Mouse (Mus musculus) kidney, embryonic 15.5 days (tissue): Measurements from ENCODE around the gene Nudt16l1. TPM values are rescaled to one million over a fixed set of nuclear protein-coding genes. Genes with fewer than 3 reads are reported as not detected.
A peak's percentile ranks its signal among the peaks of the same experiment; 100 is the strongest.

Experiments used
- ATAC-seq: fragments of 200-750 bp; cut with Nextera tagmentation; replicated peaks from 2 replicates; pipeline ENCODE4 v1.8.0; 2017; ENCODE audit warnings: moderate TSS enrichment; ENCODE audit not compliant: low FRiP score
- H3K27ac ChIP-seq: fragments of 300-500 bp; sonication (generic); 2 replicates; pipeline ENCODE4 v1.5.1; 2015; ENCODE audit warnings: mild to moderate bottlenecking, inconsistent platforms
- H3K27me3 ChIP-seq: fragments of 300-500 bp; sonication (generic); 2 replicates; pipeline ENCODE4 v1.6.1; 2015; ENCODE audit warnings: inconsistent platforms
- H3K36me3 ChIP-seq: fragments of 300-500 bp; sonication (generic); 2 replicates; pipeline ENCODE4 v1.6.1; 2015; ENCODE audit warnings: inconsistent platforms
- H3K4me1 ChIP-seq: fragments of 300-500 bp; sonication (generic); 2 replicates; pipeline ENCODE4 v1.6.1; 2015; ENCODE audit warnings: inconsistent platforms
- H3K4me2 ChIP-seq: fragments of 300-500 bp; sonication (generic); 2 replicates; pipeline ENCODE4 v1.6.1; 2015; ENCODE audit warnings: moderate library complexity, mild to moderate bottlenecking, inconsistent platforms
- H3K4me3 ChIP-seq: fragments of 300-500 bp; sonication (generic); replicated peaks from 2 replicates; pipeline ENCODE4 v1.5.1; 2015; ENCODE audit warnings: mild to moderate bottlenecking, inconsistent platforms
- H3K9ac ChIP-seq: fragments of 300-500 bp; sonication (generic); 2 replicates; pipeline ENCODE4 v1.6.1; 2015; ENCODE audit warnings: mild to moderate bottlenecking, inconsistent platforms
- H3K9me3 ChIP-seq: fragments of 300-500 bp; sonication (generic); replicated peaks from 2 replicates; pipeline ENCODE4 v1.6.1; 2016; ENCODE audit warnings: inconsistent platforms
- WGBS: fragments of 180-500 bp; shearing (Covaris S2); methylation state at CpG from one replicate; pipeline ENCODE4 v1.1.7; 2015; ENCODE audit warnings: mixed read lengths; 5-methylcytosine and 5-hydroxymethylcytosine counted together
- polyA plus RNA-seq: library from polyadenylated mRNA; unstranded; fragments of >200 nt; fragmentation: Nextera tagmentation; extraction: Ambion mirVana; gene quantifications from 2 replicates; pipeline ENCODE4 v1.2.1, GENCODE M21; 2015

Gene Nudt16l1
- polyA plus RNA-seq, result 151 and 155 TPM in 2 replicates

GRCm38 (mm10) chr16:4938461-4938860 is at the start of gene Nudt16l1:
Gene Nudt16l1, plus strand, starts transcription at chr16:4938761.
- no peaks in the 10 kb centered on the region for H3K9me3 ChIP-seq
- peaks cover 79% of the 10 kb centered on the region for H3K36me3 ChIP-seq
- 0% methylated on average over 2 of the region's 2 CpGs for WGBS
- H3K4me2 ChIP-seq, result peak within 1 kb of the TSS; percentile 87
- peak within 1 kb of the TSS; percentile 97 for H3K4me3 ChIP-seq
- H3K9ac ChIP-seq, result peak within 1 kb of the TSS; percentile 96
- H3K27ac ChIP-seq, result peak within 1 kb of the TSS; percentile 93
- H3K27me3 ChIP-seq, result no peaks in the 10 kb centered on the region
- ATAC-seq, result no peak
- H3K4me1 ChIP-seq, result peaks cover 22% of the 10 kb centered on the region

GRCm38 (mm10) chr16:4890201-4890709 is 48.3 kb upstream of the Nudt16l1 start:
- no peak overlapping the region for H3K27ac ChIP-seq
- 73% methylated on average over 4 of the region's 4 CpGs for WGBS
- H3K27me3 ChIP-seq, result no peaks in the 10 kb centered on the region
- peaks cover 27% of the 10 kb centered on the region for H3K4me1 ChIP-seq
- H3K36me3 ChIP-seq, result peaks cover 6% of the 10 kb centered on the region; the same call in 1 of the 2 replicates
- ATAC-seq, result no peak
- H3K4me3 ChIP-seq, result no peak overlapping the region
- no peak overlapping the region for H3K4me2 ChIP-seq
- no peak overlapping the region for H3K9ac ChIP-seq
- H3K9me3 ChIP-seq, result no peaks in the 10 kb centered on the region

GRCm38 (mm10) chr16:4892171-4892570 is 46.4 kb upstream of the Nudt16l1 start:
- no peak overlapping the region for H3K27ac ChIP-seq
- no peaks in the 10 kb centered on the region for H3K27me3 ChIP-seq
- H3K4me3 ChIP-seq, result no peak overlapping the region
- peaks cover 27% of the 10 kb centered on the region for H3K4me1 ChIP-seq
- H3K9ac ChIP-seq, result no peak overlapping the region
- 90% methylated on average over 6 of the region's 6 CpGs for WGBS
- ATAC-seq, result no peak
- H3K9me3 ChIP-seq, result no peaks in the 10 kb centered on the region
- H3K36me3 ChIP-seq, result peaks cover 6% of the 10 kb centered on the region; the same call in 1 of the 2 replicates
- H3K4me2 ChIP-seq, result no peak overlapping the region

- H3K27me3 ChIP-seq, result no peaks in the 10 kb centered on the region
- 77% methylated on average over 7 of the region's 7 CpGs for WGBS
- ATAC-seq, result no peak
Observed at GRCm38 (mm10) chr16:4894201-4894908, 44.2 kb upstream of the Nudt16l1 start.

GRCm38 (mm10) chr16:4896249-4897027 is 42.1 kb upstream of the Nudt16l1 start:
- H3K4me1 ChIP-seq, result peaks cover 21% of the 10 kb centered on the region
- H3K36me3 ChIP-seq, result peaks cover 4% of the 10 kb centered on the region; the same call in 1 of the 2 replicates
- H3K9ac ChIP-seq, result no peak overlapping the region
- no peak overlapping the region for H3K27ac ChIP-seq
- H3K4me3 ChIP-seq, result no peak overlapping the region
- H3K4me2 ChIP-seq, result no peak overlapping the region
- peak; percentile 63 for ATAC-seq
- no peaks in the 10 kb centered on the region for H3K27me3 ChIP-seq
- H3K9me3 ChIP-seq, result no peaks in the 10 kb centered on the region
- 75% methylated on average over 5 of the region's 5 CpGs for WGBS

More at GRCm38 (mm10) chr16:4894201-4894908, 44.2 kb upstream of the Nudt16l1 start:
- H3K4me1 ChIP-seq, result peaks cover 16% of the 10 kb centered on the region
- no peak overlapping the region for H3K27ac ChIP-seq
- H3K36me3 ChIP-seq, result peaks cover 3% of the 10 kb centered on the region; the same call in 1 of the 2 replicates
- H3K4me3 ChIP-seq, result no peak overlapping the region
- no peak overlapping the region for H3K9ac ChIP-seq
- H3K4me2 ChIP-seq, result no peak overlapping the region
- H3K9me3 ChIP-seq, result no peaks in the 10 kb centered on the region

GRCm38 (mm10) chr16:4897146-4897730 is 41.3 kb upstream of the Nudt16l1 start:
- Histone ChIP-seq H3K36me3 (peaks cover 4% of the 10 kb centered on the region; the same call in 1 of the 2 replicates), H3K9ac (no peak overlapping the region), H3K4me1 (peaks cover 21% of the 10 kb centered on the region), H3K4me3 (no peak overlapping the region), H3K27ac (no peak overlapping the region), H3K9me3 (no peaks in the 10 kb centered on the region), H3K27me3 (no peaks in the 10 kb centered on the region), H3K4me2 (no peak overlapping the region)
- WGBS, result 63% methylated on average over 7 of the region's 7 CpGs
- 0 out of 2 replicates have a peak, but pooled peaks have one; percentile 17 for ATAC-seq

GRCm38 (mm10) chr16:4898881-4899280 is 39.7 kb upstream of the Nudt16l1 start:
- Histone ChIP-seq H3K9me3 (no peaks in the 10 kb centered on the region), H3K9ac (no peak overlapping the region), H3K27ac (no peak overlapping the region), H3K4me1 (peaks cover 34% of the 10 kb centered on the region), H3K4me3 (no peak overlapping the region), H3K4me2 (no peak overlapping the region), H3K27me3 (no peaks in the 10 kb centered on the region), H3K36me3 (peaks cover 4% of the 10 kb centered on the region; the same call in 1 of the 2 replicates)
- no peak for ATAC-seq
- WGBS, result 89% methylated on average over 6 of the region's 6 CpGs

- WGBS, result 80% methylated on average over 2 of the region's 2 CpGs
- H3K27ac ChIP-seq, result no peak overlapping the region
- H3K36me3 ChIP-seq, result peaks cover 4% of the 10 kb centered on the region; the same call in 1 of the 2 replicates
- H3K4me3 ChIP-seq, result no peak overlapping the region
- no peaks in the 10 kb centered on the region for H3K27me3 ChIP-seq
- no peaks in the 10 kb centered on the region for H3K9me3 ChIP-seq
- no peak overlapping the region for H3K9ac ChIP-seq
- H3K4me2 ChIP-seq, result no peak overlapping the region
- peaks cover 31% of the 10 kb centered on the region for H3K4me1 ChIP-seq
- ATAC-seq, result no peak
Observed at GRCm38 (mm10) chr16:4899711-4900110, 38.9 kb upstream of the Nudt16l1 start.

- H3K4me1 ChIP-seq, result peaks cover 36% of the 10 kb centered on the region
- no peak overlapping the region for H3K4me3 ChIP-seq
- no peak overlapping the region for H3K4me2 ChIP-seq
- H3K27ac ChIP-seq, result no peak overlapping the region
- no peak for ATAC-seq
- no peak overlapping the region for H3K9ac ChIP-seq
- peaks cover 4% of the 10 kb centered on the region; the same call in 1 of the 2 replicates for H3K36me3 ChIP-seq
- no peaks in the 10 kb centered on the region for H3K27me3 ChIP-seq
- H3K9me3 ChIP-seq, result no peaks in the 10 kb centered on the region
- 59% methylated on average over 7 of the region's 7 CpGs for WGBS
Observed at GRCm38 (mm10) chr16:4901167-4901566, 37.4 kb upstream of the Nudt16l1 start.

GRCm38 (mm10) chr16:4902390-4902789 is 36.2 kb upstream of the Nudt16l1 start:
- H3K27me3 ChIP-seq, result no peaks in the 10 kb centered on the region
- no peak for ATAC-seq
- H3K4me2 ChIP-seq, result no peak overlapping the region
- no peaks in the 10 kb centered on the region for H3K9me3 ChIP-seq
- no peak overlapping the region for H3K9ac ChIP-seq
- no peak overlapping the region for H3K4me3 ChIP-seq
- peaks cover 25% of the 10 kb centered on the region for H3K4me1 ChIP-seq
- H3K27ac ChIP-seq, result 0 out of 2 replicates have a peak overlapping the region, but pooled peaks have one; percentile 28
- 75% methylated on average over 2 of the region's 2 CpGs for WGBS
- H3K36me3 ChIP-seq, result peaks cover 7% of the 10 kb centered on the region

GRCm38 (mm10) chr16:4903491-4904102 is 35.0 kb upstream of the Nudt16l1 start:
- H3K9me3 ChIP-seq, result no peaks in the 10 kb centered on the region
- ATAC-seq, result peak; percentile 13; the same call in 1 of the 2 replicates
- no peak overlapping the region for H3K9ac ChIP-seq
- peak overlapping the region; percentile 48 for H3K27ac ChIP-seq
- peaks cover 25% of the 10 kb centered on the region for H3K4me1 ChIP-seq
- peaks cover 19% of the 10 kb centered on the region for H3K36me3 ChIP-seq
- H3K4me2 ChIP-seq, result no peak overlapping the region
- H3K4me3 ChIP-seq, result no peak overlapping the region
- H3K27me3 ChIP-seq, result no peaks in the 10 kb centered on the region
- 50% methylated on average over 6 of the region's 6 CpGs for WGBS
